Mouse (Mus musculus): ENCODE measurements around the gene Gse1.

GRCm38 (mm10) chr8:120335262-120336086 is 107.2 kb downstream of the Gse1 start:
- TF ChIP-seq CTCF (conservative IDR thresholded peaks at IDR 0.05; ENCODE audit: insufficient read depth, insufficient read length, low read depth, low read length), result no peak
- TF ChIP-seq POLR2A (IDR thresholded peaks at IDR 0.05; ENCODE audit: low read depth, low read length), result no peak

Data from kidney, adult 2 months (tissue).